Mouse (Mus musculus): ENCODE data around the gene Denr.

Gene Denr

GRCm38 (mm10) chr5:123972453-123972852 is 65.5 kb downstream of the Denr start:
- DNase-seq (ENCODE audit: low spot score) = no peak

DNA sequence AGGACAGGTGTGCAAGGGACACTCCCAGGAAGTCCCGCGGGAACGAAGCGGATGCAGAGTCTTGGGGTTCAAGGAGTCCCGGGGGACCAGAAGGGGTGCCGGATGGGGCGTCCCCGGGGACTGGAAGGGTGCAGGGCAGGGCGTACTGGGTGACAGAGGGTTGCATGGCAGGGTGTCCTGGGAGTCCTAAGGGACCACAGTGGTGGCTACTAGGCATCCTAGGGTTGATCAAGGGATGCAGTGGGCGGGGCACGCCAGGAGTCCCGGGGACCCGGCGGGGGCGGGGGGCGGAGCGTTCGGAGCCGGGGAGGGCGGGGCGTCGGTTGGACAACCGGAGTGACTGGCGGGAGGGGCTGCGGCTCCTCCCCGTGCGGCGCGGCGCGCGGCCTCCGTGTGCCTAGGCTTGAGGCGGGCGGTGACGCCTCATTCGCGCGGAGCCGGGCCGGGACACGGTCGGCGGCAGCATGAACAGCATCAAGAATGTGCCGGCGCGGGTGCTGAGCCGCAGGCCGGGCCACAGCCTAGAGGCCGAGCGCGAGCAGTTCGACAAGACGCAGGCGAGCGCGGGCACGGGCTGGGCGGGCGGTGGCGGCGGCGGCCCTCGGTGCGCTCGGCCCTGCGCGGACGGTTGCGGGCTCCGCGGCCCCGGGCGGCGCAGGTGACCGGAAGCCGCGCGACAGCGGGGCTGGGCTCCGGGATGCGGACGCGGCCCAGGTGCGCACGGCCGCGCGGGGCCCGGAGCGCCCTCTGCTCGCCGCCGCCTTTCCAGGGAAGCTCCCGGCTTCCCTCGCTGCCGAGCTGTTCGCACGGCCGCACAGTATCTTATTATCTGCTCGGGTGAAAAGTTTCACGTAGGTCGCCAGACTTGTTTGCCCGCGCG is 66.6 kb downstream of the Denr start, which contains the start of gene Hip1r:
TSS of gene Hip1r (plus strand) at position 330 of the 880 bp plus-strand sequence.
- DNase-seq (ENCODE audit: low spot score) = no peak

DNA sequence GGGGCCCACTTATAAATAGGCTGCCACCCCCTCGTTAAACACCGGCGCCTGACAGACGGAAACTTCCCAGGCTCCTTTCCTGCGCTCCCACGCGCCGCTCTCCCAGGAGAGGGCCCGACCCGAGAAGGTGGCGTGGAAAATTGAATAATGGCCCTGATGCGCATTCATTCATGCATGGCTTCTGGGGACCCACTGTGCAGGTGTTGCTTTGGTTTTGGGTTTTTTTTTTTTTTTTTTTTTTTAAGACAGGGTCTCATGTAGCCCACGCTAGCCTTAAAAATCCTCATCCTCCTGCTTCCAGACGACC is 67.2 kb downstream of the Denr start:
- no peak for DNase-seq (ENCODE audit: low spot score)

DNA sequence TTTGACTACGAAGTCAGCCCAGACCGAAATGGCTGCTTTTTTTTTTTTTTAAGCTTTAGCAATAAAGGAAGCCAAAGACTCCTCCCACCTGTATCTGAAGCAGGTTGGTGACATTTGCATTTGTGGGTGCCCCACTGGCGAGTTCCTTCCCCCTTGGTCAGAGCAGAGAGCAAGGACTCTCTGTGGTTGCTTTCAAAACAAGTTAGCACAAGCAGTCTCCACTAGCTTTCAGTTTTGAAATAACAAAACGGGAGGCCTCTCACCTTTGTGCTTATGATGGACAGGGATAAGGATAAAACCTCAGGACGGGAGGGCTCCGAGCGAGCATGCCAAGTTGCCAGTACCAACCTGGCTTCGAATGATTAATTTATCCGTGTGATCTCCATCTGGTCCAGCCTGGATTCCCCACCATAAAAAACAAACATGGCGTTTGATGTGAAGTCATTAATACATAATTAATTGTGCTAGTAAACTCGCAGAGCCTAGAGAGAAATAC is 67.7 kb downstream of the Denr start:
- DNase-seq (ENCODE audit: low spot score) = no peak

- DNase-seq (ENCODE audit: low spot score) = no peak
These were observed 68.7 kb downstream of the Denr start for GRCm38 (mm10) chr5:123975668-123976180.

GRCm38 (mm10) chr5:123977231-123977630 is 70.3 kb downstream of the Denr start:
- no peak for DNase-seq (ENCODE audit: low spot score)

DNA sequence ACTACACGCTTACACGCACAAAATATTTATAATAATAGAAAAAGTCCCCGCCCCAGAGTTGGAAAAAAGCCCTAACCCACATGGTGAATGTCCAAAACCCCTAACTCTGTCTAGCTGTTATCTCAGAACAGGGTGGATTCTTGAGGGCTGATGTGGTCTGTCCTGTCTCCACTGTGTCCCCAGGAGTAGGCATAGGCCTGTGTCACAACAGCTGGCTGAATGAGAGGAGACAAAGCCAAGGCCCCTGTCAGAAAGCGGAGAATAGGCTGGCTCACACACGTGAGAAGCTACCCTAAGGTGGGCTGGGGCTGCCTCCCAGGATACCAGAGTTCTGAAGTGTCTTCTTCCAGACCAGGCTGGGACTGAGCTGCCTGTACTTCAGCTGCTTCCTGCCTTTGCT is 71.2 kb downstream of the Denr start:
- DNase-seq (ENCODE audit: low spot score) = no peak
